Mouse (Mus musculus) megakaryocyte, embryonic 14.5 days (primary cell): ENCODE data around the gene Caskin1.

Source experiments
- FLI1 ChIP-seq: IDR thresholded peaks from 2 replicates; pipeline ENCODE4 v1.6.1; 2012; ENCODE audit warnings: low read length, inconsistent platforms, mixed read lengths
- GATA1 ChIP-seq: IDR thresholded peaks from 3 replicates; pipeline ENCODE4 v1.6.1; 2012; ENCODE audit warnings: mixed read lengths, low read length, inconsistent platforms, borderline replicate concordance

DNA sequence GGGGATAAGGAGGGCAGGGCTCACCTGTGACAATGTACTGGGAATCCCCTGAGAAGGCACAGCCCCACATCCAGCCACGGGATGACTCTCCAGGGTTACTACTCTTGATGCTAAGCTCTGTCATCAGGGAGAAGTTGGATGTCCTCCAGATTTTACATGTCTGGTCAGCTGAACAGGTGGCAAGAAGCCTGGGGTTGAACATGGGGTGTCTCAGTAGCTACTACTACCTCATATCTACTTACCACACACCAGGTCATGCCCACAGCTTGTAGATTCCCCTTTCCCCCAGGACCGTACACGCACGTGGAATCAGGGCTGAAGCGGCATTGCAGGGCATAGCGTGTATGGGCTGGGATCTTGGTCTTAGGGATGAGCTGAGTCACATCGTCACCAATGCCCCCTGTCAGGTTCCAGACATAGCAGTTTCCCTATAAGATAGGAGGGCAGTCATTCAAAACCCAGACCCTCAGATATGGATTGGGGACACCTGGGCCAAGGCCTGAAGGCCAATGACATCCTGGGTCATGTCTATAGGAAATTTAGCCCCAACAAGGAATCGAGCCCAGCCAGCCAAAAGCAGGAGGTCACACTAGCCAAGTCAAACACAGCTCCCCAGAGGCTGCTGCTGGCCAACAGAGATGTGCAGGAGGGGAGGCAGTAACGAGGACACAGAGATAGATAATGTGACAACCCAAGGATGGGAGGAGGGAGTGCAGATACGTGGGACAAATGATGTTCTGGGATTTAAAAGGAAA lies 12.2 kb upstream of the Caskin1 start:
- TF ChIP-seq GATA1 (no peak), FLI1 (no peak)
